Mouse (Mus musculus): ENCODE results near the gene Asb15. TPM values are rescaled to one million over a fixed set of nuclear protein-coding genes. Genes with fewer than 3 reads are reported as not detected.

The Asb15 gene
- total RNA-seq, 2 experiments from 2014 or later, result not detected

DNA sequence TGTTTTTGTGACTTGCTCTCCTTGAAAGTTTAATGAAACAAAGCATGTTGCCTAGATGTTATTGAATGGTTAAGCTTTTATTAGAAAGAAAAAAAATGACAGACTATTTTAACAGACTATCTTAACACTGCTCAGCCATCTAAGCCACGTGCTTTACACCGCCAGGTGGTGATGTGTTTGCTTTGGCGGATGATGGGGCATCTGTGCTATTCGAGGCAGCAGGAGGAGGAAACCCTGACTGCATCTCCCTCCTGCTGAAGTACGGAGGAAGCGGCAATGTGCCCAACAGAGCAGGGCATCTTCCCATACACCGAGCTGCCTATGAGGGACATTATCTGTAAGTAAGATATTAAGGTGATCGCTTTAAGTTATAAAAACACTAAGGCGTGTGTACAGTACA is 36.1 kb downstream of the Asb15 start:
- peak; percentile 47 to 48 for DNase-seq (ENCODE audit: low spot score in 2 of 2)

DNA sequence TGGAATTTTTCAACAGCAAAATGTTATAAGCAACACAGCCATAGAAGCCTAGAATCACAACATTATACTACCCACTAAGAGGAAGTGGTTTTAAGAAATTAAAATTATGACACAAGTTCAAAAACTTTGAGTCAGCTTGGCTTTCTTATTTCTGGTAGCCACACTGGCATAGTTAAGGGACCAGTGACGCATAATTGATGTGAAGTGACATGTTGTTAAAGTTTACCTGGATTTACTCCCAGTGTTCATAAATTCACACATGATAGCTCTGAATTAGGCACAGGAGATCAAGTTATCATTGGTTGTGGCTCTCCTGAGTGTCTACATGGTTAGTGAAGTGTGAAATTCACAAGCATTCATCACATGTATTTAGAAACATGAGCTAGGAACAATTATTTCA is 36.9 kb downstream of the Asb15 start:
- DNase-seq (ENCODE audit: low spot score in 2 of 2), result no peak

DNA sequence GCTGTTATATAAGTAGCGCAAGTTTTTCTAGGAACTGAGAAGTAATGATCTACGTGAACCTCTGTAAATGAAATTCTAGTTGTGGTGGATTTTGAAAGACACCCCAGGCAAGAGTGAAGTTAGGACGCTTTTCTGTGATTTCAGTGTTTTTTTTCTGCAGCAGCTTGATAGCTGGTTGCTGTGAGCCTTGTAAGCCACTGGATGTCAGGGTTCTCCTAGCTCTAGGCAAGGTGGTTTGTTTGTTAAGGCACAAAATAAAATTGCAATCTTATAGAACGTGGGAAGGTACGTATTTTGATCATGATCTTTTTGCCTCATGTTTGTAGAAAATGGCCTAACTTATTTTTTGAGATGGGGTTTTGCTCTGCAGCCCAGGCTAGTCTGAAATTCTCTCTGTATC is 41.0 kb downstream of the Asb15 start:
- no peak for DNase-seq (ENCODE audit: low spot score in 2 of 2)

DNA sequence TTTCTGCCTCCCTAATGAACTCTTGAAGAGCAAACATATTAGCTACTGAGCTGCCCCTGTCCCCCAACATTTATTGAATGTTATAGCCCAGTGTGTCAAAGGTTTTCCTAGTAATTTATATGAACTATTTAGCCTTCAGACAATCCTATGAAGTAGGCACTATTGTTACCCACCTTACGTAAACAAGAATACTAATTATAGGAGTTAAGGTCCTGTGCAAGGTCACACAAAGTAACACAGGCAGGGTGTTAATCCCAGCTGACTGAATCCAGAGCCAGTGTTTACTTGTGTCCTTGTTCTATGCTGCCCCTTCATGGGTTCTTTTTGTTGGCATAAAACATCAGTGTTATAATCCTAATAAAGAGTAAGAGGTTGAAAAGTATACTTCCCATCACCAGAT is 41.8 kb downstream of the Asb15 start:
- no peak for DNase-seq (ENCODE audit: low spot score in 2 of 2)

DNA sequence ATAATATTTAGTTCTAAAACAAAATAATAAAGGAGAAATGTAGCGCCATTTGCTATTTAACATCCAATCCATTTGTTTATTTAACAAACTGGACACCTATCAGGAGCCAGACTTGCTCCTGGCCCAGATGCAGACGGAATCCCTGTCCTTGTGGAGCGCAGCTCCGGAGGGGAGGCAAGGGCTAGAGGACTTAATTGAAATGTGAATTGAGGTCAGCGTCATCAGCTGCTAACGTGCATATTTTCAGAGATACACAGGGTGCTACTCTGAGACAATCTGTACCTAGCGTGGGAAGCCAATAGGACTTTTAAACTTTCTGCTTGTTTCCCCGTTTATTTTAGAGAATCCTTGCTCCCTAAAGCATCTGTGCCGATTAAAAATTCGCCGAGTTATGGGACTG is 42.3 kb downstream of the Asb15 start:
- DNase-seq (ENCODE audit: low spot score in 2 of 2), result no peak

DNA sequence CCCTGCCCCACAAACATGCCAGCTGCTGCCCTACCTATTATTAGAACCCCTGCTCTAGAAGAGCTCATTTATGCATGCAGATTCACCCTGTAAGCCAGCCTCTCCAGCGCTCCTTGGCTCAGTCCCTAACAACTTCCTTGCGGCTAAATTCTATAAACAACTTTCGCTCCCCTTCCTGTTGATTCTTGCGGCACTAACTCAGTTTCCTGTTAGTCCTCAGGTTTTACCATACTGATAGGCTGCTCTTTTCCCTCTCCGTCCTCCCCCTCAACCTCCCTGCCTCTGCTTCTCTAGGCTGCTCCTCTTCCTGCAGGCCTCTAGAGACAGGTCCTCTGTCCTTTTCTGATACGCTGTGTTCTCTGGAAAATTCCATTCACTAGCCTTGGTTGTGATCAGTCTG is 43.2 kb downstream of the Asb15 start:
- no peak for DNase-seq (ENCODE audit: low spot score in 2 of 2)

DNA sequence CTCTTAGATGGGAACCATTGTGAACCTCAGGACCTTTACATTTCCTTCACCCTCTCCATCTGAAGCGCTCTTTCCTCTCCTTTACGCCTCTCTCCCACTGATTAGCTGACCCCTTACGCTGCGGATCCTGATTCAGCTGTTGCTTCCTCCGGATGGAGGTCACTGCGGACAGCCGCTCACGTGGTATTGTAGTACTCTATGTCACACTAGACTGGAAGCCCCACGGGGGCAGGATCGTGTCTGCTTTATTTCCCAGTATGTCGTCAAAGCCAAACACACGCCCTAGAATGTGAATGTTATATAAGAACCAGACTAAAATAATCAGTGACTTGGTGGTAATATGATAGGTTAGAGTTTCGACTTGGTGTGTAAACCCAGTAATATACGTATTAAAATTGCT is 44.5 kb downstream of the Asb15 start:
- no peak for DNase-seq (ENCODE audit: low spot score in 2 of 2)

DNA sequence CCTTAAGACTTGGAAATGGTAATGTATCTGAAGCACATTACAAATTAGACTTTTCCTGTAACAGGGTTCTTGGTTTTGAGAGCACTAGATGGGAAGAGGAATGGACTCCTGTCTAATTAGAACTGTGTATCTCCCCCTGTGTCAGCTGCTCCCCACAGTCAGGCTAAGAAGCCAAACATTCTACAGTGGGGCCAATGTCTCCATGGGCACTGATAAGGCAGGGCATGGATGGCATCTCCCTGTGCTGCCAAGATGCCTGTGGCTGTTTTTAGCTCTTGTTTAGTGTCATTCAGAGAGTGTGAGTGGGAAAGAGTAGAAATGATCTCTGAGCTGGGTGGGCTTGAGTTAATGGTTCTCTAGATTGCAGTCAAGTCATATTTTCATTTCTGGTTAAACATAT is 45.4 kb downstream of the Asb15 start:
- no peak for DNase-seq (ENCODE audit: low spot score in 2 of 2)

DNA sequence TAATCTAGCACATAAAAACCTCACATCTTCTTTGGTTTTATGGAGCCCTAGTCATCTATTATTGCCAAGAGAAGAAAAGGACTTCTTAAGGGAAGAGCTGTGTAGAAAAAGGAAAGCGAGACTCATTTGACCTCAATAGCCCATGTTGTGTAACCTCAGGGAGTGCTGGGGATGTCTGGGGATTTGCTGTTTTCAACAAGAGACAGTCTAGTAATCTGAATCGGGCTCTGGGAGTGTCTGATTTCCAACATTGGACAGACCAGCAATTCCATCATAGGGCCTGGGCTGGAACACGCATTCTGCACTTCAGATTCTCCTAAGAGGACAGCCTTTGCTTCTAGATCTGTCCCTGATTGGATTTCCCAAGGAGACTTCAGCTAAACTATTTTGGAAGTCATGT is 55.5 kb downstream of the Asb15 start:
- DNase-seq (ENCODE audit: low spot score in 2 of 2), result no peak

DNA sequence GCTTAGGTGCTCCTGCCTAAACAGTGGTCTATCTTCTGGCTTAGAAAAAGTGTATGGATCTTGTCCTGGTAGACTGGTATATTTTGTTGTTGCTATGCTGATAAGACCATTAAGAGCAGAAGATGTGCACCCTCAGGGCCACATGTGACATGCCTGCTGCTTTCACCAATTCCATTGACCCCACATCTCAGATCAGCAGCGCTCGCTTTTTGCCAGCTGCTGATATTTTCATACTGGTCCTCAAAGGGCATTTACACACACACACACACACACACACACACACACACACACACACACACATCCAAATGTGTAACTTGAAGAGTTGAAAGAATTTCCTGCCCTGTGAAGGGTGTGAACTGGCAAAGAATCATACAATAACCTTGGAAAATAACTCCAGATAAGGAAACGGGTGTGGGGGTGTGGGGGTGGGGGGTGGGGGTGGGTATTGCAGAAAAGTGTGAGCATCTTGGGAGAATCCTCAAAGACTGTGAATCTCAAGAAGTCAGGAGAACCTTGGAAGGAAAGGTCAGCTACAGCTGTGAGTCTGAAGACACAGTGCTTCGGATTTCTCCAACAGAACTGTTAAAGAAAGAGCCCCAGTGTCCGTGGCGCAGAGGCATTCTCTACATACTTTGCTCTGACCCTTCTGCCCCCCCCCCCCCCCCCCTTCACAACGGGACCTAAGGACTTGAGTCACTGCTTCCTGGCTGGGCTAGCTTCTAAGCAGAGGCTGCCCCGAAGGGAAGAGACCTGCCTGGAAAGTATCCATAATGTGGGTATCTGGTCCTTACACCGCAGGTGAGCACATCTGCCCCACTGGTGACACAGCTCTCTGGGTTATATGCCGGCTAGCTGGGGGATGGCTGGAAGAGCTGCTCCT is 57.7 kb downstream of the Asb15 start:
- DNase-seq (ENCODE audit: low spot score in 2 of 2), result no peak

DNA sequence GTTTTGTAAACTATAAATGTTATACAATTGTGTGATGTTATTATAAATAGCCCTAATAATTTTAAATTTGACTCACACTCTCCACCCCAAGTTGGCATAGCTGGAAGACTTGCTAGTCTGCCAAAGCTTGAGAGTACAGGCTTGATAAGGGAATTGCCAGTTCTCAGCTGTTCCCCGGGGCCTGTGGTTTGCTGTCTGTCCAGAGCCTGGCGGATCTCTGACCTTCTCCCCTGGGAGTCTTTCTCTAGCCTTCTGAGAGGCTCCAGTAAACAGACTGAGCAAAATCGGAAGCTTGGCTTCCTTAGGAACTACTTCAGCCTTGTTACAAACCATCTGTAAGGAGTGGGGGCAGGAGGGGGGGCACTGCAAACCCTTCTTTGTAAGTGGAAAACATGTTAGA is 58.9 kb downstream of the Asb15 start:
- DNase-seq (ENCODE audit: low spot score in 2 of 2), result no peak

DNA sequence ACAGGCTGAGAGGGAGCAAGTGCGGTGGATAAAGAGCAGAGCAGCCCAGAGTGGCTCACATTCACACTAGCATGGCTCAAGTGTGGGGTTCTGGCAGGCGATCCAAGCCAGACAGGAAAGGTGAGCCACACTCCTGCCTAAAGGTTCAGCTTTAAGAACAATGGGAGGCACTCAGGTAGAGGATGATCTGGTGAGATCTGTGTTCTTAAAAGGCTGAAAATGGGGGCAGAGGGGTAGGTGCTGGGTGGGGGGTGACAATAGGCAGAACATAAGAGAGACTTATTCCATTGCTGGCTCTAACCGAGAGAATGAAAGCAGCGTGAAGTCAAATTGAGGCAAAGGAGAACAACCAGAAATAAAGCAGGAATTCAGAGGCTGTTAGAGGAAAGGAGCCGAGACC is 62.3 kb downstream of the Asb15 start:
- DNase-seq (ENCODE audit: low spot score in 2 of 2), result no peak

DNA sequence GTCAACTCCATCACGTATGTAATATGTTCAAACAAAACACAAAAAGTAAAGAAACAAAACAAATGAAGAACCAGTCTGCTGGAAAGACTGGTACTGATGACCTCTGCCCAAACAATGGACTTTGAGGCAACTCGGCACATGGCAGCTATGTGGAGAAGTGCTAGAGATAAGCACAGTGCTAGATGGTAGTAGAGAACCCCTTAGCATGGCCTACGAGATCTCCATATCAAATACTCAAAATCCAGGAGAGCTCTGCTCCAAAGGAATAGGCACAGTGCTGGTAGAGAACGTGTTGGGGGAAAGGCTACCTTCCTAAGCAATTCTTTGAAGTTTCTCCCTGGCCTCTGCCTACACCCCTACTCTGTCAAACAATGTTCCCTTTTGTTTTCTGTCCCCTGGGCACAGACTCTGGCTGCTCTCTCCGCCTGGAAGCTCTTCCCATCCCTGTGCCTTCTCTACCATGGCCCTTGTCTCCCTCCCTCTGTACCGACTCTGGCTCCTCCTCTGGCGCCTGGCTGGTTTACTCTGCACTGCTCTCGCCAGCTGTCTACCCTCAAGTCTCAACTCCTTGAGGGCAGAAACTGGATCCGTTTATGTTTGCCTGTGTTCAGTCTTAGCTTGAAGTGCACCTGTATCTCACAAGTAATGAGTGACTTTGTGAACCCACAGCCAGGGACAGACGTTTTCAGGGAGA is 63.7 kb downstream of the Asb15 start:
- no peak for DNase-seq (ENCODE audit: low spot score in 2 of 2)

DNA sequence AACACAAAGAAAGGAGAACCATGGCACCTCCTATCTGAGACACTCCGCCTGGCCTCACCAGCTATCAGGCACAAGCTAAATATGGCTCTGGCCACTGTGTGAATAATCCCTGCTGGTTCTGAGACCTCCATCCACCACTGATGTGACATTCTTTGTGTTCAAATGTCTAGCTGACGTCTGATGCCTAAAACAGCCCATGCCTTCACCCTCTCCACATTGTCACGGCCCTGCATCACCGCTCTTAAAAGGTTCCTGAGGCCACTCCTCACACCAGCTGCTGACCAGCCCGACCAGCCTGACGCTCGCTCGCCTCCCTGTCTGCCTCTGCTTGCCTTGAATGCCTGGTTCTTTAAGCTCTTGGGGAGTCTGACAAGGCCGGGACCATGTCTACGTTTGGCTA is 69.6 kb downstream of the Asb15 start, which contains the start of gene Lmod2:
Gene Lmod2, plus strand, starts transcription at position 263 of the 400 bp plus-strand sequence.
- DNase-seq (ENCODE audit: low spot score in 2 of 2), result no peak

DNA sequence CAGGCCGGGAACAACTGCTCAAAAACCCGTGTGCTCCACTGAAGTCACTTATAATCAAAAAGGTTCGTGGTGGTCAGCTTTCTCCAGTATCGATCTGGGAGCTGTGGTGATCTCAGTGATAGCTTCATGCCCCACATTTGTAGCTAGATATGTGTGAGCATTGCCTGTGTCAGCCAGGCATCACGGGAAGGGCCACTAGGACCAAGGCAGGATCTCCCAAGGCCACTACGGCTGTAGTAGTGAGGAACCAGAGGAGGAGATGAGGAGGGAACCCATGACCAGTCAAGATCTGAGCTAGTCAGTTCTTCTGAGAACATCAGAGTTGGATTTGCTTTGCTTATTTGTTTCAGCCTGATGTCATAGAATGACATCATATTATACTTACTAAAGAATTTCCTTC is 71.2 kb downstream of the Asb15 start:
- DNase-seq (ENCODE audit: low spot score in 2 of 2), result no peak

DNA sequence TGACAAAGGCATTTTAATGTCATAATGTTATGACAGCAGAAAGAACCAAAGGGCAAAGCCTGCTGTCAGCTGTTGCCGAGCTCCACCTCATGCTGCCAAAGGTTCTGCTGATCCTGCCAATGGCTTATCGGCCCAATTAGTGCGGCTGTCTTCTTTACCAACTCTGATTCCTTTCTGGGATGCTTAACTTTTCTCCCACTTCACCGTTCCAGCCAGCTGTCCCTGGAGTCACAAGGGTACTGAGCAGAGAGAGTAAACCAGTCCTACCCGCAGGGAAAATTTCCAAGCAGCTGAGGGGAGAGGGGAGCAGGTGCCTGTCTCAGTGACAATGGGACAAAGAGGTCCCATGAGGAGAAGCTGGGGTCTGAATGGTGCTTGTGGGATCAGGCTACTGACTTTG is 71.7 kb downstream of the Asb15 start:
- DNase-seq (ENCODE audit: low spot score in 2 of 2), result no peak

DNA sequence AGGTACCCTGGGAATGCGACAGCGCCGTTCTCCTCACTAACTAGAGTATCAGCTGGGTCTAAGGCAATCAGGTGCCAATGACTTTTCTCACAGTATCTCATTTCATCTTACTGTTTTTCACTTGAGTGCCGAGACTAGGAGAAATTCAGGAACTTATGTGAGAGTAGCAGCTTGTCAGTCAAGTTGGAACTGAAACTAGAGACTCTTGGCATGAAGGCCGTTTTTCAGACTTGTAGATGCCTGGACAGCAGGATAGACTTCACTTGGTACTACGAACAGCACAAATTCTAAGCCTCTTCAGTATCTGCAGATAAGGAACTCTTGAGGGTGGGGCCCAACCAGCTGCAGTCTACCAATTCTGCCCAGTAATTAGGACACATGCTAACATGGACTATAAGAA is 72.2 kb downstream of the Asb15 start:
- DNase-seq (ENCODE audit: low spot score in 2 of 2), result no peak

DNA sequence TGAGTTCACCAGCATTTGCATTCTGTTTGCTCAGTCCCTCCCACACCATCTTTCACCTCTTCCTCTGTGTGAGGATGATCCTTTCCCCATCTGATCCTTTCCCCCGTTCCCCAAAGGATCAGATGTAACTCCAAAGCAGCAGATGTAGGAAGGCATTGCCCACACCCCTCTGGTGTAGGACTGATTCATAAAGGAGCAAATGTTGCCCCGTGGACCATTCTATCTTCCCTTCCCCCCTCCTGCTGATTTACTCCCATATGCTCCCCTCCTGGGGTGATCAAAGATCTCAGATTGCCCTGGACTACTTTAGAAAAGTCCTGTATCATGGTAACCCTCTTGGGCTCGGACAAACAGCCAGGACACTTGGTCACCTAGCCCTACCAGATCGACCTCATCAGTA is 72.8 kb downstream of the Asb15 start:
- no peak for DNase-seq (ENCODE audit: low spot score in 2 of 2)

DNA sequence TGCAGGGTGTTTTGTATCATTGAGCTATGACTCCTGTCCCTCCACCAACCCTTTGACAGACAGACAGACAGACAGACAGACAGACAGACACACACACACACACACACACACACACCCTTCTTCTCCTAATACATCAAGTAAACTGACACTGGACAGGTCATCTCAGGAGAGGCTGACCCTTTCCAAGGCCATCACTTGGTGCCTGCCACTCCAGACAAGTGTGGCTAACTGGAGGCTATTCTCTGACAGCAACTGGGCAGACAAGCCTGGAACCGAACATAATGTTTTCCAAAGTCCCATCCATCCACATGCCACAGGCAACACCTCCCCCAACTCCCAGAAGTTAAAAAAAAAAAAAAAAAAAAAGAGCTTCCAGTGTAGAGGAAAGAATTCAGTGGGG is 73.7 kb downstream of the Asb15 start:
- DNase-seq (ENCODE audit: low spot score in 2 of 2), result no peak

DNA sequence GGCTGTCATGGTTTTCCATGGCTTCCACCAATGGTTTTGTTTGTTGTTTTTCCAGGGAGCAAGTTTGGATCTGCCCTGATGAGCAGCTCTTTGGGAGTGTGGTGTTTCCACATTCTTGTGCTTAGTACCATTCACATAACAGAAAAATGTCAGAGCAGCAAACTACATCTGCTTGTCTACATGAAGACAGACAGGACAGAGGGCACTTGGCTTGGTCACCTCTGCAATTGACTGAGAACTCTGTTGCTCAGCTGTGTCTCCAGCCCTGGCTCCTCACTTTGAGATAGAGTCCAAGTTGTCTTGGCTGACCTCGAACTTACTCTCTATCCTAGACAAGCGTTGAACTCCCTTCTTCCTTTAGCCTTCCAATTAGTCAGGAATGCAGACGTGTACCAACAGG is 74.4 kb downstream of the Asb15 start:
- no peak for DNase-seq (ENCODE audit: low spot score in 2 of 2)

DNA sequence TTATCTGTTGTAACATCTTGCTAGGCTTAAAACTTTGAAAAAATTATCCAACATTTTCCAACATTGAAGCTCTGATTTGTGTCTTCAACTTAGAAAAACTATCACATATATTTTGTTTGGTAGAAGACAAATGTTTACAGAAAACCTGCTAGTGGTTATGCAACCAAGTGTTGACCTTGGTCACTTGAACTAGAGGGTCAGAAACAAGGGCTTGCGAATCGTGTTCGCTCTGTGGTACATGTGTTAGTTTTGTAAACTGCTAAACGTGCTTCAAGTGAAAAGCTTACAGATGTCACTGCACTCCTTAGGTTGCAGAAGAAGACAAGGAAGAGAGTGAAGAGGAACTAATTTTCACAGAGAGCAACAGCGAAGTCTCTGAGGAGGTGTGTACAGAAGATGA is 75.0 kb downstream of the Asb15 start:
- DNase-seq (ENCODE audit: low spot score in 2 of 2), result no peak

DNA sequence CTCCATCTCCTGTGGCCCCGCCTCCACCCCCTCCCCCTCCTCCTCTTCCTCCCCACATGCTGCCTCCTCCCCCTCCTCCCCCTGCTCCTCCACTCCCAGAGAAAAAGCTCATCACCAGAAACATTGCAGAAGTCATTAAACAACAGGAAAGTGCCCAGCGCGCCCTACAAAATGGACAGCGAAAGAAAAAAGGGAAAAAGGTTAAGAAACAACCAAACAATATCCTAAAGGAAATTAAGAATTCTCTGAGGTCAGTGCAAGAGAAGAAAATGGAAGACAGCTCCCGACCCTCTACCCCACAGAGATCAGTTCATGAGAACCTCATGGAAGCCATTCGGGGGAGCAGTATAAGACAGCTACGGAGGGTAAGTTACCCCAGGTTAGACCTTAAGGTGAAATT is 76.3 kb downstream of the Asb15 start:
- no peak for DNase-seq (ENCODE audit: low spot score in 2 of 2)

DNA sequence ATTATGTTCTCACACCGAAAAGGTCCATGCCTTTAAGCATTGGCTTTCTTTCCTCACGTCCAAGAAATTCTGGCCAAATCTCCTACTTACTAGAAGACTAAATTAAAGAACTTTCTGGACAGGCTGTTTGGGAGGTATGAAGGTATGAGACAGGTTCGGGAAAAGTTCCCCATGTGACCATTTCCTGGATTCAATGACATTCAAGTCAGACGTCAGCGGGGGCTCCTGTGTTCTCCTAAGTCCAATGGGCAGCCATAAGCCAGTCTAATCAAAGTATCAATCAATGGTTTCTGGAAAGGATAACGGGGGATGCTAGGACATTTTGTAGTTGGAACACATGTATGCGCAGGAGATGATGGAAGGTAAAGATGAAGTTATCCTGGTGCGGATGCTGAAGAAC is 77.7 kb downstream of the Asb15 start:
- no peak for DNase-seq (ENCODE audit: low spot score in 2 of 2)

Measured in layer of hippocampus, postnatal 10 days (tissue).